In genomic region chr6:38752495-38752894, GRCm38 (mm10) we compare ENCODE assay signal across 10 mouse cellular contexts.
DNase-seq lines count a peak whose midpoint lies in the region; ATAC-seq and TF ChIP-seq lines count a peak whose summit lies in the region.
"Had no signal": no experiment of that assay in that cellular context is flagged by ENCODE, and none has a peak within 500 bp of the region (broad histone marks: within the 10 kb centered on the region; RNA-seq: fewer than 3 reads in every experiment).

No protein-coding gene starts in this region.

- ATAC-seq in kidney, postnatal 0 days (replicated peaks; ENCODE audit: low FRiP score, low read depth) = no peak
- peak; percentile 38; the same call in 1 of the 2 replicates for ATAC-seq in neural tube, embryonic 14.5 days (ENCODE audit: low read depth)
- ATAC-seq in megakaryocyte progenitor cell, adult 5-6 weeks (replicated peaks; ENCODE audit: poor library complexity) = 0 out of 2 replicates have a peak, but pooled peaks have one; percentile 23
- no peak for ATAC-seq in granulocyte monocyte progenitor cell, adult 5-6 weeks (replicated peaks; ENCODE audit: poor library complexity, severe bottlenecking)

- DNase-seq in adrenal gland, postnatal 10 days = peak; percentile 53
- no peak for DNase-seq in adrenal gland, postnatal 4 days (ENCODE audit: low spot score in 2 of 2)
- no peak for DNase-seq in kidney, postnatal 0 days (ENCODE audit: low spot score)
- DNase-seq in kidney, adult 18-20 months = no peak
- DNase-seq in neural tube, embryonic 10.5 days (ENCODE audit: extremely low spot score, low spot score) = no peak
- DNase-seq: cerebellum, adult 9-11 months had no signal

- H3K4me1 ChIP-seq in kidney, postnatal 0 days (replicated peaks; ENCODE audit: insufficient read depth, low read length) = no peaks in the 10 kb centered on the region
- no peaks in the 10 kb centered on the region for H3K4me1 ChIP-seq in neural tube, embryonic 14.5 days (ENCODE audit: control insufficient read depth, insufficient read depth, low read length)

- no peak overlapping the region for H3K4me3 ChIP-seq in kidney, postnatal 0 days (replicated peaks; ENCODE audit: low read depth, low read length)
- H3K4me3 ChIP-seq in neural tube, embryonic 14.5 days (ENCODE audit: low read depth, low read length) = no peak overlapping the region
- H3K4me3 ChIP-seq: myocyte had no signal

- no peaks in the 10 kb centered on the region for H3K36me3 ChIP-seq in kidney, postnatal 0 days (ENCODE audit: insufficient read depth, low read length)
- no peaks in the 10 kb centered on the region for H3K36me3 ChIP-seq in neural tube, embryonic 14.5 days (ENCODE audit: control insufficient read depth, insufficient read depth, low read length)

- no peak overlapping the region for H3K9ac ChIP-seq in kidney, postnatal 0 days (ENCODE audit: low read depth, low read length)
- no peak overlapping the region for H3K9ac ChIP-seq in neural tube, embryonic 14.5 days (replicated peaks; ENCODE audit: low read depth, low read length)

- no peak overlapping the region for H3K4me2 ChIP-seq in kidney, postnatal 0 days (ENCODE audit: low read length)
- H3K4me2 ChIP-seq in neural tube, embryonic 14.5 days (ENCODE audit: low read depth, low read length) = no peak overlapping the region

- WGBS in kidney, postnatal 0 days = 80% methylated on average over 6 of the region's 6 CpGs
- WGBS in neural tube, embryonic 14.5 days = 81% methylated on average over 6 of the region's 6 CpGs

- peak; percentile 39; the same call in 1 of the 2 replicates for TF ChIP-seq CTCF in kidney, postnatal 0 days (IDR thresholded peaks at IDR 0.05; ENCODE audit: low read depth)

- H3K9me3 ChIP-seq in kidney, postnatal 0 days (replicated peaks; ENCODE audit: low read length) = no peaks in the 10 kb centered on the region
- no peaks in the 10 kb centered on the region for H3K9me3 ChIP-seq in neural tube, embryonic 14.5 days (ENCODE audit: control insufficient read depth, low read length)

- H3K27ac ChIP-seq in kidney, postnatal 0 days = no peak overlapping the region
- H3K27ac ChIP-seq in neural tube, embryonic 14.5 days (ENCODE audit: low read depth, low read length) = no peak overlapping the region

- no peaks in the 10 kb centered on the region for H3K27me3 ChIP-seq in kidney, postnatal 0 days (ENCODE audit: insufficient read depth, low read length)
- H3K27me3 ChIP-seq in neural tube, embryonic 14.5 days (ENCODE audit: control insufficient read depth, insufficient read depth, low read length) = no peaks in the 10 kb centered on the region

Comparison
In these comparisons a context has a peak if more than half of its experiments do, and no peak if none do; other contexts are left out.
1. ATAC-seq: peak in neural tube, embryonic 14.5 days (single experiment) and megakaryocyte progenitor cell, adult 5-6 weeks (single experiment); none in kidney, postnatal 0 days (single experiment) and granulocyte monocyte progenitor cell, adult 5-6 weeks (single experiment).